Mouse (Mus musculus): ENCODE measurements around the gene Kcnk13. TPM values are rescaled to one million over a fixed set of nuclear protein-coding genes. Genes with fewer than 3 reads are reported as not detected.

Kcnk13 gene
- 1.5 TPM in 2 replicates for polyA plus RNA-seq (2016; fragmentation: Nextera tagmentation; extraction: Ambion mirVana)

DNA sequence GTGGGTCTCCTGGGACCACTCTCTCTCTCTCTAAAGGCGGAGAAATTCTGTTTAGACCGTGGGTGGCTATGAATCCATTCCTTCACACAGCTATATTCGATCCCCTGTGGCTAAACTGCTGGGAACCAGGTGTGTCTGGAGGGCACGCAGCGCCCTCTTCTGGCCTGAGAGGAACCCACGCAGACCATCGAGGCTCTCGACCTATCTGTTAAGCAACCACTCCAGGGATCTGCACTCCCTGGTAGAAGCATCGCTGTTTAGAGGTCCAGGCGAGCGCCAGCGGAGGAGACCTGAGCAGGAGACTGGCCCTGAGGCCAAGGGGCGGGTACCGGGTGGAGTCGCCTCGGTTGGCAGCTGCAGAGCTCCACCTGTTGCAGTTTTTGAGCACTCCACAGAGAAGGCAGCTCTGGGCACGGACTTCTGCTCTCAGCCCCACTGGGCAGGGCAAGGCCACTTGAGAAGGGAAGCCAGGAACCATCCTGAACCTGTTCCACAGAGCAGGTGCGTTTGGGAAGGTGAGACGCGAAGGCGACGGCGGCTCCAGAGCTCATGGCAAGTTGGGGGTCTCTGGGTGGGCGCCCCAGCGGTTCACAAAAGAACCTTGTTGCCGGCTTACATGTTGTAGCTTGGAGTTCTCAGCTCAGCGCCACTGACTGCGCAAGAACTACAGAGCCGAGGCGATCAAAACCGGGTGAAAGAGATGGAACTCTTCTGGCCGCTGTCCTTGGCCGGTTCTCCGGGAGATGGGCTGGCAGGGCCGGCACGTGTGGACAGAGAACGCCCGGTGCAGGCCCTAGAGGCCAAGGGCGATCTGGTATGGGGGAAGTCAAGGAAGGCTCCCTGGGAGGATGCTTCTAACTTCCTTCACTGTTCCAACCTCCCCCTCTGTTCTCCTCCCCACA, at the start of gene Kcnk13:
Gene Kcnk13 (plus strand): TSS at position 199 of the 902 bp plus-strand sequence.
- H3K9me3 ChIP-seq: no peaks in the 10 kb centered on the region
- WGBS: 2% methylated on average over 39 of the region's 39 CpGs
- peak within 1 kb of the TSS; percentile 24 for H3K9ac ChIP-seq
- ATAC-seq (ENCODE audit: insufficient number of reproducible peaks, insufficient read depth, low FRiP score, low TSS enrichment): peak; percentile 71
- no peak within 1 kb of the TSS for H3K27ac ChIP-seq
- H3K4me2 ChIP-seq (replicated peaks): peak within 1 kb of the TSS; percentile 94
- peaks cover 71% of the 10 kb centered on the region for H3K27me3 ChIP-seq
- no peaks in the 10 kb centered on the region for H3K36me3 ChIP-seq
- H3K4me1 ChIP-seq: peaks cover 29% of the 10 kb centered on the region
- peak within 1 kb of the TSS; percentile 48 for H3K4me3 ChIP-seq

DNA sequence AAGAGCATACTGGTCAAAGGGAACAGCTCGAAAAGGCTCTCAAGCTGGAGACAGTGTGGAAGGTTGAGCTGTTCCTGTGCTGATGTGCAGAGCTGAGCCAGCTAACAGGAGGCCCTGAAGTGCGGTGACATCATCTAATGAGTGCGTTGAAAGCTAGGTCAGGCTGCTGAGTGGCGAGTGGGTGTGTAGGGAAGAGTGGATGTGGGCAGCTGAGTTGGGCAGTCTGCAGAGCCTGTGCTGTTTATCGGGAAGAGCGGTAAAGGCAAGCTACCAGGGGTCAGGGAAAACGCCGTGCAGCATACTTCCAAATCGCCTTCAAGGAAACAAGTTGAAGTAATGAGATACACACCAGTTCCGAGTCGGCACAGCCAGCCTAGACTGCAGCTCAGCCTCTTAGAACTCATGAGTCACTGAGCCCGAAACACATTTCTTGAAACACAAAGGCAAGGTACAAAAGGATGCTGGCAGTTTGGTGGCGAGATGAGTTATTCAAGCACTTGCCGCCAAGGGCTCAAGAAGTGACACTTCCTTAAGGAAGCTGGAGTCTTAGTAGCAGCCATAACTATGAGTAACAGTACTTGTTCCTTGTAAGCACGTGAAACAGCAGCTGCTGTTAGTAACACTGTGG, 46.4 kb upstream of the Kcnk13 start:
- ATAC-seq (ENCODE audit: insufficient number of reproducible peaks, insufficient read depth, low FRiP score, low TSS enrichment): no peak
- WGBS: 86% methylated on average over 15 of the region's 15 CpGs
- no peak overlapping the region for H3K27ac ChIP-seq
- no peaks in the 10 kb centered on the region for H3K9me3 ChIP-seq
- H3K4me3 ChIP-seq: no peak overlapping the region
- H3K36me3 ChIP-seq: peaks cover 51% of the 10 kb centered on the region
- no peak overlapping the region for H3K4me2 ChIP-seq (replicated peaks)
- no peaks in the 10 kb centered on the region for H3K27me3 ChIP-seq
- no peak overlapping the region for H3K9ac ChIP-seq
- H3K4me1 ChIP-seq: no peaks in the 10 kb centered on the region

DNA sequence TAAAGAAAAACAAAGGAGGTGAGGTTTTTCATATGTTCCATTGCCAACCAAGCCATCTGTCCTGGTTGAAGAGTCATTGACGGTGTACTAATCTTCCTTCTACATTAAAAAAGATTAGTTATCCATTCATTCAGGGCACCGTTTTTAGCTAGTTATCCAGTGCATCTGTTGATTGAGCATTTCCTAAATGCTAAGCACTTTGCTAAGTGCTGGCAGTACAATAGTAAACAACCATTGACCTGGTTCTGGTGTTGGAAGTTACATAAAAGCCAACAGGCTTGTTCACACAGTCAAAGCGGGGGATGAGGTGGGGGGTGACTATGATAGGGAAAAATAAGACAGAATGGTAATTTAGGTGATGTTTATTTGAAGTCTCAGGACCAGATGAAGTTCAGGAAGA, 44.7 kb upstream of the Kcnk13 start:
- no peak overlapping the region for H3K27ac ChIP-seq
- 0 out of 2 replicates have a peak, but pooled peaks cover 7% of the 10 kb centered on the region for H3K4me1 ChIP-seq
- H3K9me3 ChIP-seq: no peaks in the 10 kb centered on the region
- no peak for ATAC-seq (ENCODE audit: insufficient number of reproducible peaks, insufficient read depth, low FRiP score, low TSS enrichment)
- H3K36me3 ChIP-seq: peaks cover 44% of the 10 kb centered on the region
- no peak overlapping the region for H3K4me2 ChIP-seq (replicated peaks)
- no peak overlapping the region for H3K4me3 ChIP-seq
- H3K9ac ChIP-seq: no peak overlapping the region
- 91% methylated on average over 3 of the region's 3 CpGs for WGBS
- no peaks in the 10 kb centered on the region for H3K27me3 ChIP-seq

DNA sequence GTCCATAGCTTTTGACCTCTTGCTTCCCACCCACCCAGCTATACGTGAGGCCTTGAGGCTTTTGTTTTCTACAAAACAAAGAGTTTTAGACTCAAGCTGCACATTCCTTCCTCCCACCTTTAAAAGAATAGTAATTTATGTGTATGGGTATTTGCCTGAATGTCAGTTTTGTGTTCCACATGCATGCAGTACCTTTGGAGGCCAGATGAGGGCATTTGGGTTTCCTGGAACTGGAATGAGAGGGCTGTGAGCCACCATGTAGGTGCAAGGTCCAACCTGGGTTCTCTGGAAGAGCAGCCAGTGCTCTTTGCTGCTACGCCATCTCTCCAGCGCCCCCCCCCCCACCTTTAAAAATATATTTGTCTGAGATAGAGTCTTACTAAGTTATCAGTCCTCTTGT, 43.3 kb upstream of the Kcnk13 start:
- H3K27ac ChIP-seq: no peak overlapping the region
- no peak overlapping the region for H3K9ac ChIP-seq
- H3K4me1 ChIP-seq: 0 out of 2 replicates have a peak, but pooled peaks cover 7% of the 10 kb centered on the region
- no peak for ATAC-seq (ENCODE audit: insufficient number of reproducible peaks, insufficient read depth, low FRiP score, low TSS enrichment)
- 88% methylated on average over 3 of the region's 3 CpGs for WGBS
- no peaks in the 10 kb centered on the region for H3K27me3 ChIP-seq
- no peak overlapping the region for H3K4me2 ChIP-seq (replicated peaks)
- H3K36me3 ChIP-seq: peaks cover 43% of the 10 kb centered on the region
- no peak overlapping the region for H3K4me3 ChIP-seq
- H3K9me3 ChIP-seq: no peaks in the 10 kb centered on the region

DNA sequence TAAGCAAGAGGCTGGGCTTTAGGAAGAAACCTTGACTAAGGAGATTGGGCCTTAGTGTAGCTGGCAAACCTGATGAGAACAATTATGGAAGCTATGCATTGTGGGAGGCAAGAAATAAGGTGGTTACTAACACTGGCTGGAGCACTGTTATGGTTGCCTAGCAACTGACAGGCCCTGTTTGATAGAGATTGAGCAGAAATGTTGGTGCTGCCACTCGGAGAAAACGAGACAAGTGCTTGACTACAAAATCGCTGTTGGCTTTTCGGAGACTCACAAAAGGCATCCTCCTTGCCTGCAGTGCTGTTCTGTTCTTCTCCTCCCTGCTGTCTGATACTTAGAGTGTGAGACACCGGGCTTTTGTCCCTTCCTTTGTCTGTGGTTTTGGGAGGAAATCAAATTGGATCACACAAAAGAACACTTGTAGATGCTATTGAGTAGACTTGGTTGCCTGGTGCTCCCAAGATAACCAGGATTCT, 41.1 kb upstream of the Kcnk13 start:
- no peak for ATAC-seq (ENCODE audit: insufficient number of reproducible peaks, insufficient read depth, low FRiP score, low TSS enrichment)
- Histone ChIP-seq H3K27me3 (no peaks in the 10 kb centered on the region), H3K9ac (no peak overlapping the region), H3K4me3 (no peak overlapping the region), H3K4me1 (0 out of 2 replicates have a peak, but pooled peaks cover 7% of the 10 kb centered on the region), H3K27ac (no peak overlapping the region), H3K9me3 (no peaks in the 10 kb centered on the region), H3K4me2 (replicated peaks) (no peak overlapping the region), H3K36me3 (peaks cover 27% of the 10 kb centered on the region)
- WGBS: 52% methylated on average over 5 of the region's 5 CpGs

DNA sequence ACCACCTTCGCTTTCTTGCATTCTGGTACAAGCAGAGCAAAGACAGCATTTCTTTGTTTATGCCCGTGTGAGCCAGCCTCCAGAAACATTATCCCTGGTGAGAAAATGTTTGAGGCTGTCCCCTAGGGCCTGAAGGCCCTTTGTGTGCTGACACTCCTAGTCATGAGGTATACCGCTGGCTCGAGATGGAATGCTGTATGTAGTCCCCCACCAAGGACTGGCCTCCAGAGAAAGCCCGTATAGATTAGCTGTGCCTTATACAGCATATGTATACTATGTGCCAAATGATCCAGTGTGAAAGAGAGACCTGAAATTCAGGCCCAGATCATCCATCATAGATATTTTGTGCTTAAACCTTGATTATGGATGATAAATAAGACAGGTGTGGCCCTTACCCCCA, 40.6 kb upstream of the Kcnk13 start:
- H3K9me3 ChIP-seq: no peaks in the 10 kb centered on the region
- no peak overlapping the region for H3K4me3 ChIP-seq
- 0 out of 2 replicates have a peak, but pooled peaks cover 7% of the 10 kb centered on the region for H3K4me1 ChIP-seq
- H3K27ac ChIP-seq: no peak overlapping the region
- no peak for ATAC-seq (ENCODE audit: insufficient number of reproducible peaks, insufficient read depth, low FRiP score, low TSS enrichment)
- WGBS: 55% methylated on average over 5 of the region's 5 CpGs
- peaks cover 22% of the 10 kb centered on the region for H3K36me3 ChIP-seq
- H3K4me2 ChIP-seq (replicated peaks): no peak overlapping the region
- H3K9ac ChIP-seq: no peak overlapping the region
- no peaks in the 10 kb centered on the region for H3K27me3 ChIP-seq

DNA sequence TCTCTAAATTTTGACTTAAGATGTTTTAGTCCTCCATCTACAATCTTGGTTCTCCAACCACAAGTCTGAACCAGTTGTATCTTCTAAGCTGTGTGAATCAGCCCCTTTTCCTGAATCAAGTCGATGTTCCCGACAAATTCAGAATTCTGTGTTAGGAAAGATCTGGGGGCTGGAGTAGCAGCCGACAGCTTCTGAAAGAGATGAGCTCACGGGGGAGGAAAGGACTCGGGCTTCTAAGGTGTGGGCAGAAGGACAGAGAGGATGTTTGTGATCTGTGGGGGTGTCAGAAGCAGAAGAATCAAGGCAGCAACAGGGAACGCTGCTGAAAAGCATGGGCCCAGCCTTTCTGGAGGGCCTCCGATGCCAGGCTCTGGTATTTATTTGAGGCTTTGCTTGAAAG, 36.0 kb upstream of the Kcnk13 start:
- Histone ChIP-seq H3K27ac (no peak overlapping the region), H3K36me3 (peaks cover 26% of the 10 kb centered on the region; the same call in 1 of the 2 replicates), H3K27me3 (no peaks in the 10 kb centered on the region), H3K9ac (no peak overlapping the region), H3K4me2 (replicated peaks) (no peak overlapping the region), H3K4me3 (no peak overlapping the region), H3K4me1 (0 out of 2 replicates have a peak, but pooled peaks cover 7% of the 10 kb centered on the region), H3K9me3 (no peaks in the 10 kb centered on the region)
- no peak for ATAC-seq (ENCODE audit: insufficient number of reproducible peaks, insufficient read depth, low FRiP score, low TSS enrichment)
- WGBS: 87% methylated on average over 7 of the region's 7 CpGs

DNA sequence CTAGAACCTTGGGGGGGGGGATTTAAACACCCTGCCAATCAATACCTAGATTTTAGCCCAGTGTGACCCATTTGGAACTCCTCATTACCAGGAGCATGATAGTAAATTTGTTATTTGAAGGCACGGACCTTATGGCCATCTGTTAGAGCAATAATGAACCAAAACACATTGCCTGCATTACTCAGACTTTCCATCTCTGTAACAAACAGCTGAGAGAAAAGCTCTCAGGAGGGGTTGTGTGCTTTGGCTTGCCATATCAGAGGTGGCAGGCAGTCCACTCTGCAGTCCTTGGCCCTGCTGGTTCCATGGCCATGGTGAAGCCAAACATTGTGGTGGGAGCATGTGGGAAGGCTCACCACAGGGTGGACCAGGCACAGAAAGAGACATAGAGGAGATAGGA, 35.1 kb upstream of the Kcnk13 start:
- H3K9me3 ChIP-seq: no peaks in the 10 kb centered on the region
- no peaks in the 10 kb centered on the region for H3K27me3 ChIP-seq
- no peak for ATAC-seq (ENCODE audit: insufficient number of reproducible peaks, insufficient read depth, low FRiP score, low TSS enrichment)
- 0 out of 2 replicates have a peak, but pooled peaks cover 2% of the 10 kb centered on the region for H3K4me1 ChIP-seq
- no peak overlapping the region for H3K9ac ChIP-seq
- H3K4me3 ChIP-seq: no peak overlapping the region
- H3K36me3 ChIP-seq: peaks cover 31% of the 10 kb centered on the region
- 86% methylated on average over 1 of the region's 1 CpGs for WGBS
- no peak overlapping the region for H3K4me2 ChIP-seq (replicated peaks)
- H3K27ac ChIP-seq: no peak overlapping the region

DNA sequence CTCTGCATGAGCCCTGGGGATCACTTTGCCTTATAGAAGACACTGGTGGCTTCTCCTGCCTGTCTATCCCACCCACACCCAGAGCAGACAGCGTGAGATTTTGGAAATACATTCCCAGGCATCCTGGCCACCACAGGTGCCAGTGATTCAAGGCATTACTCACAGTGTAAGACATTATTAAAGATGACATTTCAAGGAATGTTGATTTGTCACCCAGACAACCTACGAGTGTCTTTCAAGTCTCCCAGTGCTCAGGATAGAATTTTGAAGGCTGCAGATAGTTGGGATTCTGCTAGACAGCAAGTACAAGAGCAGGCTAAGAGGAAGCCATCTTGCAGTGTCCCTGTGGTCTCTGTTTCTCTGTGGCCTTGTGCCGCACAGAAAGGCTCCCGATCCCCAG, 32.1 kb upstream of the Kcnk13 start:
- Histone ChIP-seq H3K9ac (no peak overlapping the region), H3K4me3 (no peak overlapping the region), H3K27me3 (no peaks in the 10 kb centered on the region), H3K4me1 (no peaks in the 10 kb centered on the region), H3K36me3 (peaks cover 36% of the 10 kb centered on the region), H3K4me2 (replicated peaks) (no peak overlapping the region), H3K27ac (no peak overlapping the region), H3K9me3 (no peaks in the 10 kb centered on the region)
- 89% methylated on average over 4 of the region's 4 CpGs for WGBS
- ATAC-seq (ENCODE audit: insufficient number of reproducible peaks, insufficient read depth, low FRiP score, low TSS enrichment): no peak

DNA sequence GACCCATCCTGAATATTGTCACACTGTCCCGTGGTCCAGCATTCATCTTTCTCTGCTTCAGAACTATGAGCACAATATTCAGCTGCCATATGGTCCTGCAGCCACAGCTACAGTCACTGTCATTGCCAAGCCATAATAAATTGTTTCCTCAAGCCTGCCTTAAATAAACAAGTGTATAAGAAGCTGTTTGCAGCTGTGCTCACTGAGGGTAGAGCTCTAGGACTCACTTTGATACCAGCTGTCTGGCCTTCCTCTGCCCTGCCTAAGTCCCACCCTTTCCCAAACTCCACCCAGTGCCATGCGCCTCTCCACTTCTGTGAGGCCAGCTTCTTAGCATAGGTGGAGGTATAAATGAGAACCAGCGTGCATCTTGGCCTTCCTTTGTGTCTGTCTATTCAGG, 30.7 kb upstream of the Kcnk13 start:
- Histone ChIP-seq H3K4me1 (no peaks in the 10 kb centered on the region), H3K4me2 (replicated peaks) (no peak overlapping the region), H3K9ac (no peak overlapping the region), H3K9me3 (no peaks in the 10 kb centered on the region), H3K27me3 (no peaks in the 10 kb centered on the region), H3K27ac (no peak overlapping the region), H3K36me3 (peaks cover 36% of the 10 kb centered on the region), H3K4me3 (no peak overlapping the region)
- no peak for ATAC-seq (ENCODE audit: insufficient number of reproducible peaks, insufficient read depth, low FRiP score, low TSS enrichment)
- 89% methylated on average over 3 of the region's 3 CpGs for WGBS

DNA sequence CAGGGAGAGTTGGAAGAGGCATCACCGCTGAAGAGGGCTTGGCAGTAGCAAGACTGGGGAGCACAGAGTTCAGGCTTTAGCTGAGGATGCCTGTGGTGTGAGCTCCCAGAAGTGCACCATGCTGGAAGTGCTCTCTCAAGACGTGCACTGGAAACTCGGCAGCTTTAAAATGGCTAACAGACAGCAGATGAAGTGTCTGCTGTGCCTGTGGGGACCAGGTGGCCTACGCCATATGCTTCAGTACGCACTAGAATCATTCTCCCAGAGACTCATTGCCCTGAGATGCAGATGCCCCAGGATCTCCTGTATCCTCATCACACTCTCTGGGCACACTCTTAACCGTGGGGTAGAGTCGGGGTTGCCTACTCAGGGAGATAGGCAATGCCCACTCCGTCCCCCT, 28.9 kb upstream of the Kcnk13 start:
- H3K9ac ChIP-seq: no peak overlapping the region
- no peak overlapping the region for H3K4me2 ChIP-seq (replicated peaks)
- no peaks in the 10 kb centered on the region for H3K9me3 ChIP-seq
- no peaks in the 10 kb centered on the region for H3K4me1 ChIP-seq
- H3K27ac ChIP-seq: no peak overlapping the region
- H3K27me3 ChIP-seq: no peaks in the 10 kb centered on the region
- WGBS: 92% methylated on average over 8 of the region's 8 CpGs
- ATAC-seq (ENCODE audit: insufficient number of reproducible peaks, insufficient read depth, low FRiP score, low TSS enrichment): no peak
- peaks cover 31% of the 10 kb centered on the region for H3K36me3 ChIP-seq
- H3K4me3 ChIP-seq: no peak overlapping the region

DNA sequence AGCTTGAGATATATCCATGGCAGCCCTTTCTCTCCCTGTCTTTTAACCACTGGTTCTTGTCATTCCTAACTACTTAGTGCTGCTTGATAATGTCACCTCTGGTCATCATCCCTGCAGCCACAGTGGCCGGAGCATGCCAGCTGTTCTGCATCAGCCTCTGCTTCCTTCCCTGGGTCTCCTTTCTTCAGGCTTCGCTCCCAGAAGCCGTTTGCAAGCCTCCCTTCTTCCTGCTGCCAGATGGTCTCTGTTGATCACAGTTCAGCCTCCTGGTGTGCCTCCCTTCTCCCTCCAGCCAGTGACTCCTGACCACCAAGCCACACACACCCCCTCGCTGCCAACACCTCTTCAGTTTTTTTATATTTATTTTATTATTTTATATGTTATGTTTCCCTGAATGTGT, 25.8 kb upstream of the Kcnk13 start:
- Histone ChIP-seq H3K4me1 (no peaks in the 10 kb centered on the region), H3K27ac (no peak overlapping the region), H3K9me3 (no peaks in the 10 kb centered on the region), H3K36me3 (peaks cover 29% of the 10 kb centered on the region), H3K4me2 (replicated peaks) (no peak overlapping the region), H3K4me3 (no peak overlapping the region), H3K27me3 (no peaks in the 10 kb centered on the region), H3K9ac (no peak overlapping the region)
- 63% methylated on average over 4 of the region's 4 CpGs for WGBS
- no peak for ATAC-seq (ENCODE audit: insufficient number of reproducible peaks, insufficient read depth, low FRiP score, low TSS enrichment)
